Mouse (Mus musculus) thymus, postnatal 10 days (tissue): ENCODE measurements around the gene Ptpra.
"Not testable (repeated sequence)": the region's sequence is repeated elsewhere in the genome, so short reads cannot be mapped to it uniquely, and the experiment has no call there.

Experiments
- DNase-seq, 2 experiments: peaks; one replicate each; pipeline ENCODE4 v3.0.0; 2021; ENCODE audit warnings: low spot score in 2 of 2

Ptpra gene

GRCm38 (mm10) chr2:130488600-130488999, 38.5 kb downstream of the Ptpra start:
- no peak for DNase-seq

- DNase-seq: no peak
Measured at GRCm38 (mm10) chr2:130491162-130491561, 41.1 kb downstream of the Ptpra start.

- DNase-seq: no peak
Measured at GRCm38 (mm10) chr2:130491587-130491986, 41.5 kb downstream of the Ptpra start.

- not testable (repeated sequence) for DNase-seq
Measured at GRCm38 (mm10) chr2:130495114-130495513, 45.0 kb downstream of the Ptpra start.

GRCm38 (mm10) chr2:130496037-130496436, 46.0 kb downstream of the Ptpra start:
- DNase-seq: no peak

- DNase-seq: no peak
Measured at GRCm38 (mm10) chr2:130496931-130497330, 46.9 kb downstream of the Ptpra start.

GRCm38 (mm10) chr2:130499546-130499945, 49.5 kb downstream of the Ptpra start:
- no peak for DNase-seq

- no peak for DNase-seq
Measured at GRCm38 (mm10) chr2:130501556-130501955, 51.5 kb downstream of the Ptpra start.

GRCm38 (mm10) chr2:130511616-130512015, 61.5 kb downstream of the Ptpra start:
- not testable (repeated sequence) for DNase-seq

- DNase-seq: no peak
Measured at GRCm38 (mm10) chr2:130513907-130514306, 63.8 kb downstream of the Ptpra start.

GRCm38 (mm10) chr2:130515791-130516190, 65.7 kb downstream of the Ptpra start:
- DNase-seq: no peak

GRCm38 (mm10) chr2:130521927-130522326, 71.8 kb downstream of the Ptpra start:
- no peak for DNase-seq

GRCm38 (mm10) chr2:130525480-130525879, 75.4 kb downstream of the Ptpra start:
- DNase-seq: not testable (repeated sequence)

GRCm38 (mm10) chr2:130528457-130528856, 78.4 kb downstream of the Ptpra start:
- no peak for DNase-seq

GRCm38 (mm10) chr2:130529290-130529689, 79.2 kb downstream of the Ptpra start:
- no peak for DNase-seq

- no peak for DNase-seq
Measured at GRCm38 (mm10) chr2:130529925-130530324, 79.8 kb downstream of the Ptpra start.

GRCm38 (mm10) chr2:130532201-130532600, 82.1 kb downstream of the Ptpra start:
- DNase-seq: peak; percentile 38 to 48

- DNase-seq: no peak
Measured at GRCm38 (mm10) chr2:130535017-130535416, 84.9 kb downstream of the Ptpra start.

- DNase-seq: no peak
Measured at GRCm38 (mm10) chr2:130536890-130537289, 86.8 kb downstream of the Ptpra start.

- peak; percentile 22 to 30 for DNase-seq
Measured at GRCm38 (mm10) chr2:130538876-130539546, 88.9 kb downstream of the Ptpra start.

GRCm38 (mm10) chr2:130540266-130540665, 90.2 kb downstream of the Ptpra start:
- peak; percentile 63 to 79 for DNase-seq

GRCm38 (mm10) chr2:130546957-130547356, 96.9 kb downstream of the Ptpra start:
- no peak for DNase-seq

GRCm38 (mm10) chr2:130554841-130555240, 104.8 kb downstream of the Ptpra start:
- no peak for DNase-seq

- DNase-seq: no peak
Measured at GRCm38 (mm10) chr2:130556292-130556691, 106.2 kb downstream of the Ptpra start.
